Mouse (Mus musculus) right cerebral cortex, adult 18-20 months (tissue): ENCODE measurements around the gene Slc4a4.
"Not testable (repeated sequence)": the region's sequence is repeated elsewhere in the genome, so short reads cannot be mapped to it uniquely, and the experiment has no call there.

Source experiments
- DNase-seq: peaks from one replicate; pipeline ENCODE4 v3.0.0; 2022; ENCODE audit warnings: mixed read lengths

The Slc4a4 gene

DNA sequence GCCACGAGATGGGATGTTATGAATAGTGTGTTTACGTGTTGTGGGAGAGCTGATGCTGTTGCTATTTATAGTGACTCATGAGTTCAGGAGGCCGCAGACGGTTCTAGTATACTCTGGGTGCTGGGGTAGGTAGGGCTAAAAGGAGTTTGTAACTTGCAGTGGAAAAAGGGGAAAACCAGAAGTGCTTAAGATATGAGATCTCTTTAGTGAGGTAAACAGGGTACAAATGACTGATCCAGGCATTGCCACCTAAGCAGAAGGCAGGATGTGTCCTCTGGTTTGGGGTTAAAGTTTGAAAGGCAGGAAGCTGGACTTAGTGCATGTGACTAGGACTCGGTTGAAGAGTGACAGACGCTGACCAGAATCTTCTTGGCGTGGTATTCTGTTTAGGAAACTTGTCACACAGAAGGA, 74.7 kb downstream of the Slc4a4 start:
- no peak for DNase-seq

DNA sequence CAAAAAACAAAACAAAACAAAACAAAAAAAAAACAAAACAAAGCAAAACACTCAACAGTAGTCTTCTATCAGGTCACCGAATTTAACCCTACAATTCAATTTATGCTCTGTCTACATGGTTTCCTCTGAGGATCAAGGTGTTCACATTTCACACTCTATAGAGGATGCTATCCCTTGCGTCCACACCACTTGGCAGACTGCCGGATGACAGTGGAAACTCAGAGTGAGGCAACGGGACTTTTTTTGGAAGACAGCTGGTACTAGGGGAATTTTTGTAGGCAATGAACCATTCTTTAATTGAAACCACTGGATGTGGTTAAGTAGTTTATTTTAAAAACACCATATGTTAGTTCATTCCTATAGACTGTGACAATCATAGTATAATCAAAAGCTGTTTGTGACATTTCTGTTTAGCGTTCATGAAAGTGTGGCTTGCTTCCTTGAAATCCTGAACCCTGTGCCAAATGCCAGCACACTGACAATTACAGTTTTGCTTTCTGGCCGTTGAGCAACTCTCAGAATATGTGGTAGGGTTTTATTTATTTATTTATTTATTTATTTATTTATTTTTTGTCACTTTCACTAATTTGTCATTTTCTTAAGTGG, 78.2 kb downstream of the Slc4a4 start:
- DNase-seq, result peak; percentile 34

DNA sequence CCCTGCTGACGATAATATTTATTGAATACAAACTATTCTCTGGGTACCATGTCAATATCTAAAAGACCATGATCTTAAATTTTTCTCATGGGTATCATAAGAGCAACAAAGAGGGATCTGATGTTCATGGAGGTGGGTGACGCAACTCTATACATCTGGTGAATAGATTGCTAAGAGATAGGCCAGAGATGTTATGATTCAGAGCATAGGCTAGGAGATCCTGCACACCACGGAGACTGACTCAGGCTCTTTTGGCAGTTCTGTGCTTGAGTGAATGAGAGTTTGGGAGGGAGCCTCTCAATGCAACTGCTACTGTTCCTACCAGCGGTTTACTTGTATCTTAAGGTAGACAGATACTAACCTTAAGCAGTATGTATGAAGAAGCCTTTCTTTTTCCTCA, 79.9 kb downstream of the Slc4a4 start:
- DNase-seq, result no peak

DNA sequence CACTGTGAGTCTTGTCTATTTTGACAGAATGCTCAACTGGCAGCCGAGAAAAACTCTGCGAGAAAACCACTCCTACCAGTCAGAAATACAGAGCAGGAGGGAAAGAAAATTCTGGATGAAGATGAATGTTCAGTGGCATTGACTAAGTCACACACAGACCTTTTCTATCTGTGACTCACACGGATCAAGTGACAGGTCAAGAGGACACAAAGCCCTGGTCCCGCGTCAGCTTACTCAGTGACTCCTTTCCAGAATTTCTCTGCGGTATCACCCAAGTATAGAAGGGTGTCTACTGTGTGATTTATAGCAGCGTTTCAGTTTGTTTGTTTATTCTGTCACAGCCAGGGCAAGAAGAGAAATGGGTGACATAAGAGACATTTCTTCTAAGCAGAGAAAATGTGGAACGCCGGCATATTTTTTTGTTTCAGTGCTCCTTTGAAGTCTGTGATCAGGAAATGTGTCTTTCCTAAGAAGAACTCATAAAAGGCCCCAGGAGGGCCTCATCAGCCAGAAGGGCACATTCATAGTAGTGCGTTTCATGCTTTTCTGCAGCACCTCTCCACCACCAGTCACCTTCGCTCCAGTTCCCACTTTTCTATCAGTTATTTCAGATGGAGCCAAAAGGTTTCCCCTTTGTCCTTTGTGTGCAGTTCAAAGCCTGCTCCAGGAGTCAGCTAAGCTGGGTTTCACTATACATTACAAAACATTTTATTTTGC, 82.5 kb downstream of the Slc4a4 start:
- DNase-seq, result no peak

DNA sequence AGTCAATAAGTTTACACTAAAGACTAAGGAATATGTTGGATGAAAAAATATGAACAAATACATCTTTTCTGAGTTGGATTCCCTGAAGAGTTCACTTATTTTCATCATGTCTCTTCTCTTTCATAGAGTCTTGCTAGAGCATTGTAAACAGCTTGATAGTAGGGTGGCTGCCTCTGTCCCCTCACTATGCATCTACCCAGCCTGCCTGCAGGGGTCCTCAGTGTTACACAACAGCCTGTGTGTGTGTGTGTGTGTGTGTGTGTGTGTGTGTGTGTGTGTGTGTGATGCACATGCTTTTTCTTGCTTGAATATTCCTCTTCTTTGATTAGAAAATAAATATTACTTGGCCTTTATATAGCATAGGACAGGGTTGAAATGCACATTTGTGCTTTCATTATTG, 84.9 kb downstream of the Slc4a4 start:
- no peak for DNase-seq

DNA sequence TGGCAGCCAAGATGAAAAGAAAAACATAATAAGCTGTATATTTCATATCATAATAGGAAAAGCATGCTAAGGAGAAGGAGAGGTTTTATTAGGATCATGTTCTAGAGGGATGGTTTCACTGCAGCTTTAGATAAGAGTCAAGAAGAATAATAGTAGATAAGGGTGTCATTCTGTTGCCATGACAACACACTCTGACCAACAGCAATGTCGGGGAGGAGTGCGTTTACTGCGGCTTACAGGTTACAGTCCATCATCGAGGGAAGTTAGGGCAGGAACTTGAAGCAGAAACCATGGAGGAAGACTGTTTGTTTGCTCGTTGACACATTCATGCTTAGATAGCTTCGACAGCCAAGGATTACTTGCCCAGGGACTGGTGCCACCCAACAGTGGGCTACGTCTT, 85.7 kb downstream of the Slc4a4 start:
- DNase-seq, result no peak

DNA sequence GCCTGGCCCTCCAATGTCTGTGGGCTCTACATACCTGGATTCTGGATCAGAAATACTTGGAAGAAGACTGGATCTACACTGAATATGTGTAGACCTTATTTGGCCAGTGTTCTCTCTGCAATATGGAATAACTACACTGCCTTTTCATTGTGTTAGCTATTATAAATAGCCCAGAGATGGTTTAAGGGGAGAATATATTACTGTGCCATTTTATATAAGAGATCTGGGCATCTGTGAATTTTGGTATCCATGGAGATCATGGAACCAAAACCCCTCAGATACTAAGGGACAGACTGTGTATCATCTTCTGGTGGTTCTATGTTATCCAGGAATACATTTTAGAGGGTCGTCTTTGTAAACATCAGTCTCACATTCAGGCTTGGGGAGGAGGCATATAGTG, 86.5 kb downstream of the Slc4a4 start:
- no peak for DNase-seq

DNA sequence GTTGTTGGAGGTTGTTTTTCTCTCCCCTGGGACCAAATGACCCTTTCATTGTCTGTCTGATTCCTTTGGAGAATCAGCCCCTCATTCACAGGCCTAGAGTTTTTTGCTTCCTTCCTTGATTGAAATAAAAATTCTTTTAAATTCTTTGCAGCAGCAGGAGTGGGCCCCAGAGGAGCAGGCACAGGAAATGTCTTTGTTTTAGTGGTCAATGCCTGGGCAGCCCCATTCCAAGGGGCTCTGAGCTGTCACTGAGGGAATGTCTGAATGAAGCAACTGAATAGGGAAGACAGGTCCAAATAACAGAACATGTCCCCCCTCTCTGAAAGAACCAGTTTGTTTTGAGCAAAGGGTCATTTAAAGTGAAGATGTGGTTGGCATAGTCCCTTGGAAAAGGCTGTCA, 89.1 kb downstream of the Slc4a4 start:
- no peak for DNase-seq

DNA sequence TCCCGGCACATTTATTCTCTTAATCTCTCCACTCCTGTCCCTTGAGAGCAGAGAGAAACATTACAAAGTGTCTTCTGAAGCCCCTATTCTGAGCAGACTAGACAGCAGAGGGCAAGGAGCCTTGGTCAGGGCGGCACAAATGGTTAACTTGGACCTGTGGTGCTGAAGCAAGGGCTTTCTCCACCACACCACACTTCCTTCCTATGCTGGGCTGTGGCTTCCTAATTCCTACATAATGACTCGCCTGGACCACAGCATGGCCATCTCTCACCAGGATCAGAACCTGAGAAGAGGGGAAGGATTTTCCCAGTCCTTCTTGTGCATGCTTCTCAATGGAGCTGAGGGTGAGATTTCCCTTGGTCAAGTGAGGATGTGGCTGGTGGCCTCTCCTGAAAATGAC, 89.8 kb downstream of the Slc4a4 start:
- no peak for DNase-seq

DNA sequence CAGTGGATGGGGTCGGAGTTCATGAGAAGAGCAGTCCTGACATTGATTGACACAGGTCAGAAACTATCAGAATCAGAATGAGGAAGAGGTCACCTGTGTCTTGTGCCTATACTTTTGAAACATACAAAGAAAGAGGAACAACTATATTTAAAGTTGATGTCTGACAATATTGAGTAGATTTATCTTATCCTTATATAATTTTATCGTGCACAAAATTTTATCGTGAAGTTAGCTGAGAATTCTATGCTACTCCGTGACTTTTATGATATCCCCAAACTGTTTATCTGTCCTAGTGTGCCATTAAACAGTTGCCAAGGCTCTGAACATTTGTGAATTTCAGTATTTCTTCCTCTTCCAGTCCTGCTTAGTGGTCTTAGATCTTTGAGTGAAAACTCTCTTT, 94.1 kb downstream of the Slc4a4 start:
- no peak for DNase-seq

DNA sequence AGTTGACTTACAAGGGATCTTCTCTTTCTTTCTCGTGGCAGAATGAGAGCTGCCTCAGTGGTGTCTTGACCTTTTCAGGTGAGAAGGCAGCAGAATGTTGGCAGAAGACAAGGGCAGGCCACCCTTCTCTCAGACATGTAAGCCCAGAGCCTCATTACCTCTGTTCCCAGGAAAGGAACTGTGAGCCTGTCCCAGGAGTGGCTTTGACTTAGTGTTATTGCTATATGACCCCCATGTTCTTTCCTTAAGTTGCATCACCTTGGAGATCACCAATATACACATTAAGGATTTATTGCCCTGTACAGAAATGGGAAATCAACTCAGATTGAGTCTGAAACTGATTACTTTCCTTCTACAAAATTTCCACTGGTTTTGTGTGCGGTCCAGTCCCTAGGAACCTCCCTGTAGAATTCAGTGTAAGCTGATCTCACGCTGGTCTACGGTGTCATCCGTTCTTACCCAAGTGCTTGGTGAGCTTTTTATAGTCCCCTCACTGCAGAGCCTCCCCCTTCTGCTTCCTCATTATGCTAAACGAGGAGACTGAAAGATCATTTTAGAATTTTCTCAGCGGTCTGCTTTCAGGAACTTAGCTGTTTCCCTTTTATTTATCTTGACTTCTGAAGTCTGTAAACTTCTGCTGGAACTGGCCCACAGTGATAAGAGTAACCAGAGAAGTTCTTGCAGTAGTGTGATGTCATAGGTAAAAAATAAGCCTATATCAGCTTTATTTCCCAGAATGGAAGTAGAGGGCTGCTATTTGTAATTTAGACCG, 94.8 kb downstream of the Slc4a4 start:
- DNase-seq, result peak; percentile 30

DNA sequence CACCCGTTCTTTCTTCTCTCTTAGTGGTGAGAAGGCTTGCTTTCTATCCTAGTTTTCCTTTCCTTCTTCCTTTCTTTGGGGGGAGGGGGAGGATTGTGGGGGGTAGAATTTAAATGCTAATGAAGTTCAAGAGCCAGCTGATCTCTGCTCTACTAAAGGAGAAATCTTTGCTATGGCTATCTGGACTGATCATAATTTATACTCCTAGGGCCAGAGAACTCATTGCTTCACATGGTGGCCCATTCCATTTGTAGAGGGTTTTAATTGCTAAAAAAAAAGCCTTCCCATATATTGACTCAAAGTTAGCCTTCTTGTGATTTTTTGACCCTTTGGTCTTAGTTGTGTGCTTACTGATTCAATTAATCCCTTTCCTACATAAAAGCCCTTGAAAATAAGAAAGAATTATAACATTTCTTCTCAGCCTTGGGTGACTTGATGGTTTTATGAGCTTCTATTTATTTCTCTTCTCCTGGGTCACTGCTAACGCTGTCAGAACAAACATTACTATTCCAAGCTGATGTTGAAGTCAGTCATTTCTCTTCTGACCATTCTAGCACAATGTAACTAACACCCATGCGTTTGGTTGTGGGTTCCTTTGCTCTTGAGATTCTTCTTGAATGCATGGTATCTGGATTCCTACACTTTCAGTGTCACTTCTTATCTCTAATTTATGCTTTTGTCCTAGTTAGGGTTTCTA, 95.6 kb downstream of the Slc4a4 start:
- no peak for DNase-seq

DNA sequence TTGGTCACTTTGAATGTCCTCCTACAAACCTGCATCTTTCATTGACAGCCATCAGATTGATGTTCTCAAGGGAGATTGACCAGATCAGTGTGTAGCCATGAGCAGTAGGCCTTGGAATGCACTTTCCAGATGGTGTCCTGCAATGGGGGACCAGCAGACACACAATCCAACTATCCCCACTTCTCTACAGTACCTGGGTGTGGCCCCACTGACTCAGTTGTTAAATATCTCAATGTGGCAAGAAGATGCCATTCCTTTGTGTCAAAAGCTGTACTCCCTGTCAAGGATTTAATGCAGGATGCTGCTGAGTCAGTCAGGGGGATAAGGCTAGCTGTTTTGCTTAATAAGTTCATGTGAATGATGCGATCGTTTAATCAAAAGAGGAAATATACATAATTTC, 96.6 kb downstream of the Slc4a4 start:
- DNase-seq, result no peak

DNA sequence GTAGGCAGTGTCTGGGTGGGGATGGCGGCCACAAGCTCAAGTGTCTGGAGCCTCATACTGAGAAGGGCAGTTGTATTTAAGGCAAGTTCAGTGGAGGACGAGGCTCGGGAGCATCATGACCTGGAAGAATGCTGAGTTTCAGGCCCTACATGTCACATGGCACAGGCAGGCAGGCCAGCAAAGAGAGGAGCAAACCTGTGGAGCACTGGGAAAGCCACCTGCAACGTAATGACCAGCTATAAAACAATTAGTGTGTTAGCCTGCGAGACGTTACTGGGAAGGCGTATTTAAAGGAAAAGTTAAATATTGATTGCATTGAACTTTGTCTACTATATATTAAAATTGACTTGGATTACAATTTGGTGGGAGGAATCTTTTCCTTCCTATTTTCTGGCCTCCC, 97.0 kb downstream of the Slc4a4 start:
- no peak for DNase-seq

DNA sequence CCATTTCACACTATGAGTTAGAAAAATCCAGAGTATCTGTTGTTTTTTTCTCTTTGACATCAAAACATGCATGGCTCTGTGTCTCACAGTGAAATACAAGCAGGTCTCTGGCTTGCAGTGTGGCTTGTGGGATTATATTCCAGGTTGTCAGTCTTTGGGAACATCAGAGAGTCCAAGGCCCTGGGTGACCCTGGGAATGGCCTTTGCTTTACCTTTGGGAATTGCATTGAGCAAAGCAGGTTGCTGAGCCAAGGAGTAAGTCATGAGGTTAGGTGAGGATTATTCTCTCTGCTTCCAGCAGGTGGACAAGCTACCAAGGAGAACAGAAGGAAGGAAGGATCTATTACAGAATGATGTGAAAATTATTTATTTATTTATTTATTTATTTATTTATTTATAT, 102.4 kb downstream of the Slc4a4 start:
- no peak for DNase-seq

DNA sequence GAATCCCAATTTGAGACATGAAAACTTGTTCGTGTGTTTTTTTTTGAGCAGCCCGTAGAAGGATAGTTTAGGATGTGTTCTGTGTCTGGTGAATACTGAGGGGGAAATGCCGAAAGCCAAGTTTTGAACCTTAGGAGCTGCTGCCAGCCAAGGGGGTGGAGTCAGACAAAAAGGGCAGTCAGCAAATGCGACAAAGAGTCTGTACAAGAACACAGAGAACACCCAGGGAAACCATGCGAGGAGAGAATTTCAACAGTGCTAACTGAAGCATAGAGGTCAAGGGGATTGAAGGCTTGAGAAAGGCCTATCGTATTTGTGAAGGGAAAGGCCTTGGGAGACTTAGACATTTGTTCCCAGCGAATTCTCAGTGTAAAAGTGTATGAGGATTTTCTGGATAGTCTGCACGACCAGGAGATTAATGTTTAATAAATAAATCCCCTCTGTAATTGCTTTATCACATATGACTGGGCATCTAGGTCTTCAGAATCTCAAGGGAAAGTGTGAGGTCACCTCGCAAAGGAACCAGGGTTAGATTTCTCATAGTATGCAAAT, 103.7 kb downstream of the Slc4a4 start:
- peak; percentile 34 for DNase-seq

DNA sequence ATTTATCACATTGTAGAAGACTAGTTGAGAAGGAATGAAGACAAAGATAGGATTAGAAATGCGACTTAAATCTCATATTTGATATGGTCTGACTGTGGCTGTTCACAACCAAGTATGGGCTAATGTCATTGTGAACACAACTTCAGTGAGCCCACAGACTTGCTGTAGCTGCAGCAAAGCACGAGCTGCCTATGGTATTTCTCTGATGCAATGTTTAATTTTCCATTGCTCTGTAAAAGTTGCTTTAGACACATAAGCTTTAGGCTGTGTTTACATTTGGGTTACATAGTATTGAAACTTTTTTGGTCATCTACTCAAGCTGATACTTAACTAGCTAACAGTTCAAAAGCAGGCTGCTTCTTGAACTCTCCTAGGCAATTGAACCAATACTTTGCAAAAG, 104.7 kb downstream of the Slc4a4 start:
- DNase-seq, result not testable (repeated sequence)

DNA sequence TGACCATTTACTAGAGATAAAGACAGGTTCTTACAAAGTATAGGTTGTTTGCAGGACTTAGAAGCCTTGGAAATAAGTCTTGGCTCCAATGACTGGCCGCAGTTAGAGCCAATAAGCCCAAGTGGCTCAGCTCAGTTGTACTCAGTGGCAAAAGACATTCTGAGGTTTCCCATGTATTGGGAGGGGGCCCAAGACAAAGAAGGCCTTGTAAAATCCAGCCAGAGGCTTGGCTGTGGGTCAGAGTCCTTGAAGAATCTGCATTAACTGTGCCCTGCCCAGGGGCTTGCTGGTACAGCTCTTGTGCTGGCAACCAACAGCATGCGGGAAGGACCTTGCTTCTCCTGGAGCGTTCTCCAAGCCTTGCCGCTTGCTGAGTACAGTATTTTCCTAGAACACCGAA, 107.9 kb downstream of the Slc4a4 start:
- peak; percentile 43 for DNase-seq

DNA sequence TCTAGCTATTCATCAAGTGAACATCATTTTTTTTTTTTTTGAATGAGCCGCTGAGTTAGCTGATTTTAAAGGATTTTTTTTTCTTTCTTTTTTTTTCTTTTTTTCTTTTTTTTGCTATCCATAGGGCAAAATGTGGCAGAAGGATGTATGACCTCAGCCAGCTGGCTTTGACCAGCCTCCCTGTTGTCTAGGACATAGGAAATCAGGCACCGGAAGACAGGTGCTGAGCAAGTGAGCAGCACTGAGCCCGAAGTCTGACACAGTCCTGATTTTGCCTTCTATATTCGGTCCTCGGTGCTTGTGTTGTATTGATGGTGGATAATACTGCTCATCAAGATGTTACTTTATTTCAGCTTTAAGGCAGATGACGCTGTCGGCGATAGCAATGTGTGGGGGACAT, 109.6 kb downstream of the Slc4a4 start:
- DNase-seq, result no peak

DNA sequence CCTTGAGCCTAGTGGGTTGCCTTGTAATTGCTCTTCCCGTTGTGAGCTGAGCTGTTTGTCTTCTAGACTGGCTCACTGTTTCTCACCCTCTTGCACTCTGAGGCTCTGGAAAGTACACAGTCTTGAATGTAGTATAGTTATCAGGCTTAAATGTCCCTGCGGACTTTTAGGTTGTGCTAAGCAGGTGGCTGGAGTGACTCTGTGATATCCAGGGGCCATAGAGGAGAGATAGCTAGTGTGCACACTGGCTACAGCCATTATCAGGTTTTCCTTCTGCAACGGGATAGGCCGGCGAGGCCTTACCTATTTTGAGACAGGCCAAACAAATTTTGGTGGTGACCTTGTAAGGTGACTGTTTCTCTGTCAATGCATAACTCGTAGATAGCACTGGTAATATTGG, 110.7 kb downstream of the Slc4a4 start:
- DNase-seq, result no peak

DNA sequence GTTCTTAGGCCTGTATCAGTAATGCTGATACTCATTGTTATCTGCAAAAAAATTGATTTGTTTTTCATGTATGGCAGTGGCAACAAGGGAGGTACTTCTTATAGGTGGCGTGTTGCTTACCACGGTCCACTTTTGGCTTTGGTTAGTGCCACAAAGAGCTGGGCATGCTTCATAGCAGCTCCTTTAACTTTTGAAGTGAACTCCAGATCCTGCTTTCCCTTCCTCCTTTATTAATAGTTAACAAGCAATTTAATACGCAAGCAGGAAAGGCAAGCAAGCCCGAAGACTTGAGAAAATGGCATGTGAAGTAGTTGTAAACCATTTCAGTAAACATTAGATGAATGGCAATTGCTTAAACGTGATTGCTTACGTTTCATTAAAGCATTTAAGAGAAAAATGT, 113.2 kb downstream of the Slc4a4 start:
- no peak for DNase-seq

DNA sequence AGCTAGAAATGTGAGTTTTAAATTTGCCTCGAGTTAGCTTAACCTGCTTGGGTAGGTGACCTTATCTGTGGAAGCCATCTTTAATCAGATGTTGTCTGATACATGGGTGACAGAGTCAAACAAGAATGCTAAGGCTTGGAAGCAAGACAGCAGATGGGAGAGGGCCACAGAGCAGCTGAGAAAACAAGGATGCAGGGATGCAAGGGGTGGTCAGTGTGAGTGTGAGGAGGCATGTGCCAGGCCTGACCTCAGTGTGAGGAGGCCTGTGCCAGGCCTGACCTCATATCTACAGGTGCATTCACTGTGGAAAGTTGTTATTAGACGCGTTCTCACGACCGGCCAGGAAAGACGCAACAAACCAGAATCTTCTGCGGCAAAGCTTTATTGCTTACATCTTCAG, 114.0 kb downstream of the Slc4a4 start:
- no peak for DNase-seq

DNA sequence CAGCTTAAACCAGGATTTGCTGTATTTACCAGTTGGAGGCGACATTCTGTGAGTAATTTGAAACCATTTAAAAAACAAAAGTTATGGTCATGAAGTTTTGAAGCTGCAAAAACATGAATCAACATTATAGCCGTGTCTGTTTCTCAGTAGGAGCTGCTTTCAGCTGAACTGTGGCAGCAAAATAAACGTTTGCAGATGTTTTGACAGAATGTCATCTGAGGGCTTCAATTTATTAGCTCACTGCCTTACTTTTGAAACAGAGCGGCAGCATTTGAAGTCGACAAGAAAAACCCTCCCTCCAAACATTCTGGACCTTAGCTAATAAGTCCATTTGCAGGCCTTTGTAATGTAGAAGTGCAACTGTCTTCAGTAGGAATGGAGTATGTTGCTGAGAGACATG, 123.5 kb downstream of the Slc4a4 start:
- no peak for DNase-seq
